Mouse (Mus musculus): Measurements from ENCODE around the gene Tcam1. TPM values are rescaled to one million over a fixed set of nuclear protein-coding genes. Genes with fewer than 3 reads are reported as not detected.

The Tcam1 gene
- polyA plus RNA-seq, 1 experiment from 2014 or later, result 0.05 TPM

- peaks cover 28 to 35% of the 10 kb centered on the region in 2 experiments for H3K4me1 ChIP-seq (ENCODE audit: control insufficient read depth in 2 of 2, insufficient read depth in 2 of 2, low read length in 2 of 2)
- H3K9me3 ChIP-seq (ENCODE audit: control insufficient read depth, low read length), result no peaks in the 10 kb centered on the region
- no peak overlapping the region for H3K4me3 ChIP-seq (ENCODE audit: control insufficient read depth in 1 of 2, insufficient read depth in 1 of 2, low read depth in 1 of 2, low read length in 2 of 2)
- no peak for ATAC-seq (ENCODE audit: insufficient number of reproducible peaks, insufficient read depth, low FRiP score, low read depth)
- WGBS, result 45% methylated on average over 4 of the region's 4 CpGs
- H3K9ac ChIP-seq (ENCODE audit: low read length), result no peak overlapping the region
- no peak overlapping the region for H3K4me2 ChIP-seq (ENCODE audit: low read length)
- no peaks in the 10 kb centered on the region for H3K27me3 ChIP-seq (ENCODE audit: control insufficient read depth, insufficient read depth, low read length)
- H3K36me3 ChIP-seq (ENCODE audit: control insufficient read depth, insufficient read depth, low read length), result no peaks in the 10 kb centered on the region
- peak overlapping the region in 1 of 2 experiments; percentile 47; a peak in 1 of 4 replicates for H3K27ac ChIP-seq (replicated peaks in 1 of 2; ENCODE audit: control insufficient read depth in 1 of 2, insufficient read depth in 1 of 2, low read depth in 2 of 2, low read length in 2 of 2)
These were observed 56.0 kb downstream of the Tcam1 start for GRCm38 (mm10) chr11:106332458-106332857.

- Histone ChIP-seq H3K9ac (ENCODE audit: low read length) (no peak overlapping the region), H3K27ac (replicated peaks in 1 of 2; ENCODE audit: control insufficient read depth in 1 of 2, insufficient read depth in 1 of 2, low read depth in 2 of 2, low read length in 2 of 2) (no peak overlapping the region), H3K4me3 (ENCODE audit: control insufficient read depth in 1 of 2, insufficient read depth in 1 of 2, low read depth in 1 of 2, low read length in 2 of 2) (no peak overlapping the region), H3K9me3 (ENCODE audit: control insufficient read depth, low read length) (no peaks in the 10 kb centered on the region), H3K27me3 (ENCODE audit: control insufficient read depth, insufficient read depth, low read length) (no peaks in the 10 kb centered on the region), H3K36me3 (ENCODE audit: control insufficient read depth, insufficient read depth, low read length) (no peaks in the 10 kb centered on the region), H3K4me1 (ENCODE audit: control insufficient read depth in 2 of 2, insufficient read depth in 2 of 2, low read length in 2 of 2) (peaks cover 19 to 25% of the 10 kb centered on the region in 2 experiments), H3K4me2 (ENCODE audit: low read length) (no peak overlapping the region)
- ATAC-seq (ENCODE audit: insufficient number of reproducible peaks, insufficient read depth, low FRiP score, low read depth), result no peak
- WGBS, result 6% methylated on average over 2 of the region's 2 CpGs
These were observed 57.6 kb downstream of the Tcam1 start for GRCm38 (mm10) chr11:106334066-106334465.

GRCm38 (mm10) chr11:106338029-106338428, 61.6 kb downstream of the Tcam1 start:
- H3K27me3 ChIP-seq (ENCODE audit: control insufficient read depth, insufficient read depth, low read length), result no peaks in the 10 kb centered on the region
- H3K4me2 ChIP-seq (ENCODE audit: low read length), result no peak overlapping the region
- 78% methylated on average over 5 of the region's 5 CpGs for WGBS
- H3K9me3 ChIP-seq (ENCODE audit: control insufficient read depth, low read length), result no peaks in the 10 kb centered on the region
- ATAC-seq (ENCODE audit: insufficient number of reproducible peaks, insufficient read depth, low FRiP score, low read depth), result no peak
- peaks cover 6 to 15% of the 10 kb centered on the region in 2 experiments; a peak in 3 of 4 replicates for H3K4me1 ChIP-seq (ENCODE audit: control insufficient read depth in 2 of 2, insufficient read depth in 2 of 2, low read length in 2 of 2)
- no peaks in the 10 kb centered on the region for H3K36me3 ChIP-seq (ENCODE audit: control insufficient read depth, insufficient read depth, low read length)
- H3K27ac ChIP-seq (replicated peaks in 1 of 2; ENCODE audit: control insufficient read depth in 1 of 2, insufficient read depth in 1 of 2, low read depth in 2 of 2, low read length in 2 of 2), result no peak overlapping the region
- no peak overlapping the region for H3K4me3 ChIP-seq (ENCODE audit: control insufficient read depth in 1 of 2, insufficient read depth in 1 of 2, low read depth in 1 of 2, low read length in 2 of 2)
- no peak overlapping the region for H3K9ac ChIP-seq (ENCODE audit: low read length)

Other genes with a start within 250 kb of the Tcam1 start
- gene Dcaf7, start 239.8 kb upstream of the Tcam1 start, polyA plus RNA-seq (2014; fragmentation: Nextera tagmentation; extraction: Ambion mirVana), result 45.4 and 52.0 TPM in 2 replicates
- 9.7 and 10.8 TPM in 2 replicates for gene Taco1, start 210.6 kb upstream of the Tcam1 start, polyA plus RNA-seq (2014; fragmentation: Nextera tagmentation; extraction: Ambion mirVana)
- 26.6 and 28.6 TPM in 2 replicates for gene Map3k3, start 192.1 kb upstream of the Tcam1 start, polyA plus RNA-seq (2014; fragmentation: Nextera tagmentation; extraction: Ambion mirVana)
- not detected in 2 replicates for gene Gm10840, start 115.8 kb upstream of the Tcam1 start, polyA plus RNA-seq (2014; fragmentation: Nextera tagmentation; extraction: Ambion mirVana)
- gene Limd2, start 115.8 kb upstream of the Tcam1 start, polyA plus RNA-seq (2014; fragmentation: Nextera tagmentation; extraction: Ambion mirVana), result 80.2 and 84.6 TPM in 2 replicates
- gene Strada, start 74.5 kb upstream of the Tcam1 start, polyA plus RNA-seq (2014; fragmentation: Nextera tagmentation; extraction: Ambion mirVana), result 19.4 and 21.8 TPM in 2 replicates
- gene Ccdc47, start 60.3 kb upstream of the Tcam1 start, polyA plus RNA-seq (2014; fragmentation: Nextera tagmentation; extraction: Ambion mirVana), result 69.8 and 75.9 TPM in 2 replicates
- gene Ddx42, start 59.7 kb upstream of the Tcam1 start, polyA plus RNA-seq (2014; fragmentation: Nextera tagmentation; extraction: Ambion mirVana), result 43.0 and 44.9 TPM in 2 replicates
- 31.7 and 34.1 TPM in 2 replicates for gene Ftsj3, start 20.6 kb upstream of the Tcam1 start, polyA plus RNA-seq (2014; fragmentation: Nextera tagmentation; extraction: Ambion mirVana)
- gene Psmc5, start 20.5 kb upstream of the Tcam1 start, polyA plus RNA-seq (2014; fragmentation: Nextera tagmentation; extraction: Ambion mirVana), result 200 and 207 TPM in 2 replicates
- 18.1 and 22.9 TPM in 2 replicates for gene Smarcd2, start 3.7 kb upstream of the Tcam1 start, polyA plus RNA-seq (2014; fragmentation: Nextera tagmentation; extraction: Ambion mirVana)
- gene Gh, start 25.2 kb downstream of the Tcam1 start, polyA plus RNA-seq (2014; fragmentation: Nextera tagmentation; extraction: Ambion mirVana), result not detected in 2 replicates
- 0.95 and 1.4 TPM in 2 replicates for gene Cd79b, start 38.1 kb downstream of the Tcam1 start, polyA plus RNA-seq (2014; fragmentation: Nextera tagmentation; extraction: Ambion mirVana)
- gene Scn4a, start 76.6 kb downstream of the Tcam1 start, polyA plus RNA-seq (2014; fragmentation: Nextera tagmentation; extraction: Ambion mirVana), result 0.07 and 0.42 TPM in 2 replicates
- gene Prr29, start 88.8 kb downstream of the Tcam1 start, polyA plus RNA-seq (2014; fragmentation: Nextera tagmentation; extraction: Ambion mirVana), result 0.35 TPM in 1 of 2 replicates, not detected in the other
- gene Icam2, start 111.4 kb downstream of the Tcam1 start, polyA plus RNA-seq (2014; fragmentation: Nextera tagmentation; extraction: Ambion mirVana), result 105 and 108 TPM in 2 replicates
- gene Ern1, start 211.2 kb downstream of the Tcam1 start, polyA plus RNA-seq (2014; fragmentation: Nextera tagmentation; extraction: Ambion mirVana), result 4.8 and 6.8 TPM in 2 replicates